Mouse (Mus musculus) adrenal gland, postnatal 36 days (tissue): Measurements from ENCODE around the gene Tmem183a. TPM values are rescaled to one million over a fixed set of nuclear protein-coding genes. Genes with fewer than 3 reads are reported as not detected.

Source experiments
- DNase-seq, 2 experiments: peaks; one replicate each; pipeline ENCODE4 v3.0.0; 2021; ENCODE audit warnings: mixed read lengths in 1 of 2
- total RNA-seq, 2 experiments: library from RNA; stranded (reverse); gene quantifications; 2 replicates each; pipeline ENCODE4 v1.2.3; 2021

Gene Tmem183a
- total RNA-seq, 2 experiments from 2014 or later: 49.2 to 52.6 TPM

GRCm38 (mm10) chr1:134320691-134321301 is 41.0 kb downstream of the Tmem183a start:
- no peak for DNase-seq

GRCm38 (mm10) chr1:134318261-134318660 is 43.5 kb downstream of the Tmem183a start:
- DNase-seq: no peak

- no peak for DNase-seq
These were observed 45.4 kb downstream of the Tmem183a start for GRCm38 (mm10) chr1:134316361-134316760.

- no peak for DNase-seq
These were observed 46.6 kb downstream of the Tmem183a start for GRCm38 (mm10) chr1:134315181-134315580.

GRCm38 (mm10) chr1:134311760-134312159 is 50.0 kb downstream of the Tmem183a start:
- DNase-seq: no peak

GRCm38 (mm10) chr1:134310729-134311128 is 51.0 kb downstream of the Tmem183a start:
- DNase-seq: no peak

DNA sequence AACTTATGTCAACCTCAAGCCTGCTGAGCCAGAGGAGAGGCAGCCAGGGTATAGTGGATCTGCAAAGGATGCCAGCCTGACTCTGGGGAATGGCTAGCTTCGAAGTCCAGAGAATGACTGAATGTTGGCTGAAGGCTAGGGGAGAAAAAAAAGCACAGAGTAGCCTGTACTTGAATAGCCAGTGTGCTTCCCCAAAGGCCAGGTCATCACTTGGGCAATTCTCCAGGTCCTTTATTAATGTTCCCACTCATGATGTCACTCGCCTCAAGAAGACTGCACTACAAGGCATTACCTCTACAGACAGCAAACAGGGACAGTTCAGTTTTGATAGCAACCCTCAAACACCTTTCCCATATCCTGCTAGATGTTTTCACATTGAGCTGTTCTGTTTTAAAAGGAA is 51.5 kb downstream of the Tmem183a start:
- DNase-seq: peak; percentile 40 to 51

DNA sequence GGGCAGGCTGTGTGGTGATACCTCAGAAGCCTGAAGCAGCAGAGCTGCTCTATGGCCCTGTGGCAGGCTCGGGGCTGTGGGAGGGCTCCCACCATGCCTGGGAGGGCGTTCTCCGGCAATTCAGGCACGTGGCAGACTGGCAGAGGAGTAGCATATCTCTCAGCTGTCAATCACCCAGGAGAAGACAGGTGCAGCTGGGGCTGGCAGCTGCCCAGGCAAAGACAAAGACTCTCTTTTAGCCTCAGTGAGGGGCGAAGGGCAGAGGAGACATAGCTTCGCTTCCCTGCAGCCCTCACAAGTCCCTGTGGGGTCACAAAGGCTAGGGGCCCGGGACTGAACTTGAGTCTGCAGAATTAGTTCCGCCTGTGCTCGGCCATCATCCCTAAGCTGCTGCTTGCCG is 54.4 kb downstream of the Tmem183a start:
- DNase-seq: no peak

GRCm38 (mm10) chr1:134304940-134305339 is 56.8 kb downstream of the Tmem183a start:
- DNase-seq: no peak

DNA sequence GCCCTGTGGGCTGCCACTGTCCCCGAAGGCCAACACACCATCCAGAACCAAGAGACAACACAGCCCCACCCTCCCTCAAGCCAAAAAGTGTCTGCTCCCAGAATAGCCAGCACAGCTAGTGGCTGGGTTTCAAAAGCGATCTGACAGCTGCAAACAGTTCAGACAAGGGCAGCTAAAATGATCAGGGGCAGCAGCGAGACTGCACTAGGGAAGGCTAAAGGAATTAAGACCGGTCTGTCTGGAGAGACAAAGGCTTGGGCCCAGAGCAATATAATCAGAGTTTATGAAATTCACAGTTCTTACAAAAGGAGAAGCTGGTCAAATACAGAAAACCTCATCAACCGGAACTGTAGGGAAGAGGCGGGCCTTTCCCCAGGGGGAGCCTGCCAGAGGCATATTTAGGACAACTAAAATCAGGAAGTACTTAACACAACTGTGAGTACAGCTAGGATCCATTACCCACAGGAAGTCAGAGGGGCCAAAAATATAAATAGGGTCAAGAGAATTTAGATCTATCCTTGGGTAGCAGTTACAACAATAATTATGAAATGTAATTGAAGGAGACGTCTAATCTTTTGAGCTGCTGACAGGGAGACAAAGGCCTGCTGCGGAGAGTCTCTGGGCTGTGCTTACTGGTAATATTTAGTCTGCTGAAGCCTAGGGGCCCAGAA is 59.1 kb downstream of the Tmem183a start:
- peak; percentile 30 to 42 for DNase-seq

GRCm38 (mm10) chr1:134298636-134299411 is 63.0 kb downstream of the Tmem183a start:
- peak; percentile 42 to 47 for DNase-seq

DNA sequence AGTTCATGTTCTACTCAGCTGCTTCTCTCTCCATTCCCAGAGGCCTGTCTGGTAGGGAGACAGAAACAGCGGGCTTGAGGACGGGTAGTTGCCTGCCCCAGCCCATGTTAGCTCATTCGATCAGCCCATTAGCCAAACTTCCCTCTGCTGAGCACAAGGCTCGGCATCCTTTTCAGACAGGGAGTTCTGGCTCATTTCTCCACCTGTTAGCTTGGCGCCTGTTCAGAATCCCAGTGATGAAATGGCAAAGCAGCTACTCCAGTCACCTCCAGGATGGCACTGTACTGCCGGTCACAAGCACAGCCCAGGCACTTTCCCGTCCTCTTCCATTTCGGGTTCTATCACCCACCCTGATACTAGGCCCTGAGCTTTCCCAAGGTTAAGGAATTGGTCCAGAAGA is 64.5 kb downstream of the Tmem183a start:
- DNase-seq: no peak

Other genes with a start within 250 kb of the Tmem183a start
- 1 to 10 TPM; 1.3 to 1.7 TPM for gene Chil1, start 179.8 kb downstream of the Tmem183a start, total RNA-seq
- gene Mybph, start 168.5 kb downstream of the Tmem183a start, total RNA-seq: under 1 TPM in 1 of 2 experiments, not detected in 1; 0.13 TPM
- gene Adora1, start 126.5 kb downstream of the Tmem183a start, total RNA-seq: 100 to 1,000 TPM; 110 to 137 TPM
- not detected for gene Myog, start 72.0 kb downstream of the Tmem183a start, total RNA-seq
- 1 to 10 TPM in 1 of 2 experiments, under 1 TPM in 1; 0.60 to 1.1 TPM for gene Ppfia4, start 29.1 kb downstream of the Tmem183a start, total RNA-seq
- not detected for gene 4933406M09Rik, start 24.0 kb upstream of the Tmem183a start, total RNA-seq
- gene Cyb5r1, start 43.6 kb upstream of the Tmem183a start, total RNA-seq: 10 to 100 TPM; 28.6 to 55.4 TPM
- 100 to 1,000 TPM; 125 to 139 TPM for gene Adipor1, start 53.4 kb upstream of the Tmem183a start, total RNA-seq
- 10 to 100 TPM; 21.5 to 22.9 TPM for gene Klhl12, start 93.6 kb upstream of the Tmem183a start, total RNA-seq
- gene Rabif, start 132.7 kb upstream of the Tmem183a start, total RNA-seq: 10 to 100 TPM; 27.6 to 37.3 TPM
- gene Mgat4e, start 187.7 kb upstream of the Tmem183a start, total RNA-seq: not detected
- gene Kdm5b, start 198.2 kb upstream of the Tmem183a start, total RNA-seq: 10 to 100 TPM; 44.1 to 45.7 TPM